Mouse (Mus musculus) small intestine, adult 2 months (tissue): ENCODE measurements at regions not wholly inside any gene's neighbourhood (a gene's known extent, or its start where the extent isn't known, plus 50 kb on each side); places are given as distances from the start of the nearest gene placed in this dataset.

Experiments used
- CTCF ChIP-seq: fragments of 200-500 bp; IDR thresholded peaks from 2 replicates; pipeline ENCODE4 v1.5.1; 2012; ENCODE audit warnings: low read depth, mild to moderate bottlenecking, control low read depth, inconsistent platforms, low read length, moderate library complexity, mixed read lengths; ENCODE audit not compliant: insufficient replicate concordance, insufficient read length; ENCODE audit errors: extremely low read depth
- POLR2A ChIP-seq: fragments of 200-500 bp; IDR thresholded peaks from 2 replicates; pipeline ENCODE4 v1.6.1; 2012; ENCODE audit warnings: low read depth, mild to moderate bottlenecking, control low read depth, inconsistent platforms, low read length, moderate library complexity

DNA sequence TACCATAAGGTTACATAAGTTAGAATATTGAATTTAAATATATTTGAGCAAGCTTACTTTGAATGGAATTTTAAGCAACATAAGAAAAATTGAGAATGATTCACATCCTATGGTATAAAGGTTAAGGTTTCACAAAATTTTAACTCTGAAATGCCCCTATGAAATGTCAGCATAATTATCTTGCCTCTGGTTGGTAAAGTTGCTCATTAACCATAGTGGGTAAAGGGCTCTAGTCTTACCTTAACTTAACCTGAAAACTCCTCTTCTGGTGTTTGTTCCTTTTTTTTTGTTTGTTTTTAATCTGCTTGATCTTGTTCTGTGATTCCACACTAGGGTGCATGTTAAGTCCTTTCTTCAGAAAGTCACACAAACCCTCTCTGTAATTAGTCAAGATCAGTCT, 218.5 kb upstream of the Mpdz start:
- TF ChIP-seq CTCF (no peak), POLR2A (no peak)
